Mouse (Mus musculus): ENCODE data around the gene Sgtb.

- no peak for TF ChIP-seq CTCF (IDR thresholded peaks at IDR 0.05; ENCODE audit: control insufficient read depth, insufficient read depth, low read length)
- no peak for TF ChIP-seq POLR2A (IDR thresholded peaks at IDR 0.05; ENCODE audit: borderline replicate concordance, control insufficient read depth, low read depth, low read length)
Measured at GRCm38 (mm10) chr13:104134510-104135085, 25.1 kb downstream of the Sgtb start.
